Mouse (Mus musculus): ENCODE measurements around the gene Olfr1512.
"Not testable (repeated sequence)": the region's sequence is repeated elsewhere in the genome, so short reads cannot be mapped to it uniquely, and the experiment has no call there.

Olfr1512 gene

GRCm38 (mm10) chr14:52379068-52379467, at the start of gene Olfr1512:
Gene Olfr1512 (minus strand): TSS chr14:52379168.
- no peak for DNase-seq (ENCODE audit: extremely low read depth, low read depth)

- no peak for DNase-seq (ENCODE audit: extremely low read depth, low read depth)
Observed at GRCm38 (mm10) chr14:52427686-52428085, 48.7 kb upstream of the Olfr1512 start.

GRCm38 (mm10) chr14:52414273-52414672, 35.3 kb upstream of the Olfr1512 start, which contains the start of gene Olfr1510:
Gene Olfr1510 (minus strand): TSS chr14:52414373.
- no peak for DNase-seq (ENCODE audit: extremely low read depth, low read depth)

- DNase-seq (ENCODE audit: extremely low read depth, low read depth), result not testable (repeated sequence)
Observed at GRCm38 (mm10) chr14:52410142-52410919, 31.4 kb upstream of the Olfr1512 start.

GRCm38 (mm10) chr14:52397279-52397678, 18.3 kb upstream of the Olfr1512 start, which contains the start of gene Olfr1511:
Gene Olfr1511 (minus strand): TSS chr14:52397379.
- no peak for DNase-seq (ENCODE audit: extremely low read depth, low read depth)

- not testable (repeated sequence) for DNase-seq (ENCODE audit: extremely low read depth, low read depth)
Observed at GRCm38 (mm10) chr14:52390084-52390848, 11.3 kb upstream of the Olfr1512 start.

GRCm38 (mm10) chr14:52368741-52369140, 10.2 kb downstream of the Olfr1512 start:
- no peak for DNase-seq (ENCODE audit: extremely low read depth, low read depth)

GRCm38 (mm10) chr14:52356308-52356707, 22.7 kb downstream of the Olfr1512 start, which contains the start of gene Olfr1513:
Gene Olfr1513 (minus strand): TSS chr14:52356408.
- no peak for DNase-seq (ENCODE audit: extremely low read depth, low read depth)

GRCm38 (mm10) chr14:52339512-52339852, 39.5 kb downstream of the Olfr1512 start:
- no peak for DNase-seq (ENCODE audit: extremely low read depth, low read depth)

GRCm38 (mm10) chr14:52338751-52339511, 40.0 kb downstream of the Olfr1512 start:
- DNase-seq (ENCODE audit: extremely low read depth, low read depth), result peak; percentile 70

- no peak for DNase-seq (ENCODE audit: extremely low read depth, low read depth)
Observed at GRCm38 (mm10) chr14:52332171-52332570, 46.8 kb downstream of the Olfr1512 start.

- DNase-seq (ENCODE audit: extremely low read depth, low read depth), result no peak
Observed at GRCm38 (mm10) chr14:52331069-52331750, 47.8 kb downstream of the Olfr1512 start.

- no peak for DNase-seq (ENCODE audit: extremely low read depth, low read depth)
Observed at GRCm38 (mm10) chr14:52327910-52328812, 50.8 kb downstream of the Olfr1512 start, which contains the start of gene Sall2. Gene Sall2 (minus strand): TSS chr14:52328762.

- DNase-seq (ENCODE audit: extremely low read depth, low read depth), result no peak
Observed at GRCm38 (mm10) chr14:52327375-52327901, 51.5 kb downstream of the Olfr1512 start.

GRCm38 (mm10) chr14:52325890-52326289, 53.1 kb downstream of the Olfr1512 start:
- no peak for DNase-seq (ENCODE audit: extremely low read depth, low read depth)
